Mouse (Mus musculus): ENCODE measurements around the gene Slco1a6.
"Not testable (repeated sequence)": the region's sequence is repeated elsewhere in the genome, so short reads cannot be mapped to it uniquely, and the experiment has no call there.

Gene Slco1a6

GRCm38 (mm10) chr6:142208421-142208820 lies at the start of gene Slco1a6:
Gene Slco1a6 (minus strand): TSS chr6:142208521.
- no peak for DNase-seq

GRCm38 (mm10) chr6:142250738-142251307 lies 42.5 kb upstream of the Slco1a6 start:
- not testable (repeated sequence) for DNase-seq

DNA sequence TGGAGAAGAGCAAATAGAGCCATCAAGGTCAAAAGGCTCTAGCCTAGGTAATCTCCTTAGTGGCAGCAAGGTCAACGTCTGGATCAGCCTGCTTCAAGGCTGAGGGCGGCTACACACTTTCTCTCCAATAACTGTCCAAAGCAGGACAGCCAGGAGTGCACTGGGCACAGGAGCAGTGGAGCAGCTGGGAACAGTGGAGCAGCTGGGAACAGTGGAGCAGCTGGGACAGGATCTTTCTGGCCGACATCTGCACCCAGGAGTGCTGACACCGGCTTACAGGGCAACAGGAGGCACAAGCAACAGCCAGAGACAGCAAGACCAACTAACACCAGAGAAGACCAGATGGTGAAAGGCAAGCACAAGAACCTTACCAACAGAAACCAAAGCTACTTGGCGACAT lies 36.7 kb upstream of the Slco1a6 start:
- DNase-seq, result no peak

DNA sequence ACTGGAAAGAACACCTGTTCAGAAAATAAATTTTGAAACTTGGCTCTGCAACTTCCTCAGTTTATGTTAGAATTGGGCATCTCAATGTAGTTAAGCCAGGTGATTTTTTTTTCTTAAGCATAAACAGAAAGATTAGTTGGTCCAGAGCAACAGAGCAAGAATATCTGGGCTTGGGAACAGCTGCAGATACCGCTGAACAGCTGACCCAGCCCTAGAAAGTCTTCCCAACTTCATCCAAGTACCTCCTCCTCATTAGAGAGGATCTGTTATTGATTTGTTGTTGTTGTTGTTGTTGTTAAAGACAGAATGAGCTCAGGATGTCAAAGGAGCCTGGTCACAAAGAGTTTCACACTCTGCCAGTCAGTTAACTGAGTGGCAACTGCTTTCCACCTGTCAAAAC lies 31.1 kb upstream of the Slco1a6 start:
- DNase-seq, result no peak

DNA sequence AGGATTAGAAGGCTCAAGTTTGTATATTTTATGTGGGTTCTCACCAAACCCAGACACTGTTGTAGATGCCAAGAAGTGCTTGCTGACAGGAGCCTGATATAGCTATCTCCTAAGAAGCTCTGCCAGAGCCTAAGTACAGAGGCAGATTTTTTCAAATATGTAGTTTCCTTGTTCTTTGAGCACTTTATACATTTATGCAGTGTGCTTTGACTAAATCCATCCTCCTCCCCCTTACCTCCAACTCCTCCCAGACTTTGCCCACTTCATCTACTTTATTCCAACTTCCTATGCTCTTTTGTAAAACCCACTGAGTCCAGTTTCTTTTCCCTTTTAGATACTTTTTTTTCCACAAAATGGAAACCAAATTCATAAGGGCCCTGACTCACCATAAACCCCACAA lies 11.8 kb upstream of the Slco1a6 start:
- DNase-seq, result no peak

- no peak for DNase-seq
Observed at GRCm38 (mm10) chr6:142211821-142212220, 3.5 kb upstream of the Slco1a6 start.

- no peak for DNase-seq
Observed at GRCm38 (mm10) chr6:142209749-142210148, 1.4 kb upstream of the Slco1a6 start.

DNA sequence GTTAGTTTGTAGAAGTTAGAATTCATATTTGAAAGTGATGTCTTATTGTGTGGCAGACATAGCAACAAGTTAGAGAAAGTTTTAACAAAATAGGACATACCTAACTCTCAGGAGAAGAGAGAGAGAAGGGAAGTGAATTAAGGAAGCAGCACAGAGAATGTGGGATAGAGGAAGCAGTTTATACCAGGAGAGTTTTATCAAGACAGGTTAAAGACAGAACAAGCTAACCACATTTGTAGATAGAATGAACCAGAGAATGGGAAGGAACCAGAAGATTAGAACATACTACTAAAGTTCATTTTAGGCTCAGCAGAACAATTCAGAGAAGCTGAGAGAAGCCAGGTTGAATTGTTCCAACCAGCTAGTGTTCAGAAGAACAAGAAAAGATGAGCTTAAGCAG lies 7.8 kb downstream of the Slco1a6 start:
- DNase-seq, result no peak

DNA sequence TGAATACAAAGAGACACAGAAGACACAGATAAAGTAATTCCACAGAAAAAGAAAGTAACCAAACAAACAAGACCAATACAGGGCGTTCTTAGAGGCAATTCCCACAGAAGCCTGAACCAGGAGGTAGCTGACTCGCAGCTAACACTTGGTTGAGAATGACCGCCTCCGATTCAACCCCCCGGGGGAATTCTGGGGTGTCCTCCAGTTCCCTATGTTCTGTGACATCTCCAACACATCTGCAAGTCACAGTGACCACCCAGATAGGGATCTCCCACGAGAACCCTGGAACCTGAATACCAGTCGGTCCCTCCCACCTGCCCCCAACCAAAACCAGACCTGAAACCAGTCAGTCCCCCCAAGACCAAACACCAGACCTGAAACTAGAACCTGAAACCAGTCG lies 14.1 kb downstream of the Slco1a6 start:
- DNase-seq, result no peak

DNA sequence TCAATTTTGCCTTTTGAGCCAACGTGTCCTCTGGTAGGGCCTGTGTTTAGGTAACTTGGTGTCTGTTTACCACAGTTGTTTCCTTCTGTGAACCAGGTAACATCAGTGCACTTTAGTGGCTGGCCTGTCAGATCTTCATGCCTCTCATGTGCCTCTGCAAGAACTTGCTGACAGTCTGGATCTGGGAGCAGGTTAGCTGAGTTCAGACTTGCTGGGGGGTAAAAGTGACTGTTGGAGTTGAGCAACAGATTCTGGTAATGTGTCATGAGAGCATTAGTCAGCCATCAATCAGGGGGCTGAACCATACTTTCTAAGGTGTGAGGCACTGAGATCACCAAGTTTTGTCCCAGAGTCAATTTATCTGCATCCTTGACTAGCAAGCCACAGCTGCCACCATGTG lies 16.4 kb downstream of the Slco1a6 start:
- DNase-seq, result no peak

- no peak for DNase-seq
Observed at GRCm38 (mm10) chr6:142187426-142187825, 20.9 kb downstream of the Slco1a6 start.

DNA sequence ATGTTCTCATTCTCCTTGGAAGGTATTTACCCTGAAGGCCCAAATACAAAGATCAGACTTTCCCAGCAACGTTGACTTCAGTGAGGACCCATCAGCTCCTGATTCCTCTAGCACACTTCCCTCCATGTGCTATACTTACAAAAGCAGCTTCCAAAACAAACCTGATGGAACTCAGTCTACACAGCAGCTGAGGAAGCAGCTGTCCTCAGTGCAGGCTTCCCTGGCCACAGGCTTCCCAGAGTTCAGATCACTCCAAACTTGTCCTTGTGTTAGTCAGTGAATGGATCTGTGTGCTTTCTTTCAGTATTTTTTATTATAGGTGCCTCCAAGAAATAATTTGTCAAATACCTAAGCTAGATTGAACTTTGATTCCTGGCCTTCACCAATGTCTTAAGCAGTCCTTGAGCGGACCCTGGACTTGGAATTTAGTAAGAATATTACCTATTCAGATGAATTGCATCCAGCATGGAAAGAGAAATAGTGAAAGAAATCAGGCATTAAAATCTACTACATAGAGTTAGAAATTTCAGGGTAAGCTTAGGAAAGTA lies 22.4 kb downstream of the Slco1a6 start:
- DNase-seq, result no peak

DNA sequence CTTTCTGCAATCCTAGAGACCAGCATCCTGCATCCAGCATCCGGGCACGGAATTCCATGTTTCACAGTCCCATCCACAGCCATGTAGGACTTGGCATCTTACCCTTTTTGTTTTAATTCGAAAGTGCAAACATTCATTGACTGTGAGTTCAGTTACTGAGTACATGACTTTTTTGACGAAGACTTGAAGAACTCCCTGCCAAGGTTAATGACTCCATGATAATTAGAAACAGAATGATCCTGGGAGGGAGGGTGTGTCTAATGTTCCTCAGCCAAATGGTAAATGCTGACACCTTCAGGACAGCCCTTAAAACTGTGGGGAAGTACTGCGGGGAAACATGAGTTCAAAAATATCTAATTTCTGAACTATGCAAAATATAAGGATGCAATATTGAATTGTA lies 44.9 kb downstream of the Slco1a6 start:
- no peak for DNase-seq

DNA sequence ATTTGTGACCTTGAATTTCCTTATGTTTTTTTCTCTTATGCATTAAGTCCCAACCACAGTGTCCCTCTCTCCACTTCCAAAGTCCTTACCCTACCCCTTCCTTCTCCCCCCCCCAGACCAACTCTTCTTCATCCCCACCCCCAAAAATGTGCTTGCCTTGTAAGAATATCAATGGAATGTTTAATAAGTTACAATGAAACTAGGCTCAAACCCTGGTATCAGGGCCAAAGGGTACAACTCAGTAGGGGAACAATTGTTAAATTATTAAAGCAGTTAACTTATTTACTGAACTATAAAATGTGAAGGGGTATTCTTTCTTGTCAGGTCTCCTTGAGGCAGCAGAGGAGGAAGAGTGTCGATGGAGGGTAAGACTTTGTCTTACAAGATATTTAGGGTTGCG lies 47.1 kb downstream of the Slco1a6 start:
- DNase-seq, result no peak

DNA sequence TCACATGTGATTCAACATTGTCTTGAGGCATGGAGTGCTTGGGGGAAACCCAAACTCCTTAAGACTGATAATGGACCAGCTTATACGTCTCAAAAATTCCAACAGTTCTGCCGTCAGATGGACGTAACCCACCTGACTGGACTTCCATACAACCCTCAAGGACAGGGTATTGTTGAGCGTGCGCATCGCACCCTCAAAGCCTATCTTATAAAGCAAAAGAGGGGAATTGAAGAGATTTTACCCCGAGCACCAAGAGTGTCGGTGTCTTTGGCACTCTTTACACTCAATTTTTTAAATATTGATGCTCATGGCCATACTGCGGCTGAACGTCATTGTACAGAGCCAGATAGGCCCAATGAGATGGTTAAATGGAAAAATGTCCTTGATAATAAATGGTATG lies 54.2 kb downstream of the Slco1a6 start:
- peak; percentile 0 for DNase-seq

- no peak for DNase-seq
Observed at GRCm38 (mm10) chr6:142148371-142148770, 60.0 kb downstream of the Slco1a6 start.

GRCm38 (mm10) chr6:142111667-142112305 lies 96.5 kb downstream of the Slco1a6 start:
- DNase-seq, result no peak

DNA sequence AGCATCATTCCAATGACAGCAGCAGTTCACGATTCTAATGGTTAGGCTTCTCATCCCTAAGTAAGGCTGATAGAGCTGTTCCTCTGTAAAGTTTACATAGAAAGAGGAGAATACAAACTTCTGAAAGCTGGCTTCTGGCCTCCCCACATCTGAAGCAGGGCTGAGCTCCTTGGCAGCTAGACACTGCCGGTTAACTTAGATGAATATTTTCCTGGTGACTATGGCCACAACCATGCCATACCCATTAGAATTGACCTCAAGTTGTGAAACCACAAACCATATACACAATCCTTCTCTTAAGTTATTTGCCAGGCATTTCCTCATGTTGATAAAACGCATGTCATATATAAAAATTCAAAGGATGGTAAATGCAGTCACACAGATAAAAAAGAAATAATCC lies 117.2 kb downstream of the Slco1a6 start:
- no peak for DNase-seq

GRCm38 (mm10) chr6:142058281-142058680 lies 150.0 kb downstream of the Slco1a6 start:
- DNase-seq, result not testable (repeated sequence)

GRCm38 (mm10) chr6:142047689-142048088 lies 160.6 kb downstream of the Slco1a6 start:
- no peak for DNase-seq

DNA sequence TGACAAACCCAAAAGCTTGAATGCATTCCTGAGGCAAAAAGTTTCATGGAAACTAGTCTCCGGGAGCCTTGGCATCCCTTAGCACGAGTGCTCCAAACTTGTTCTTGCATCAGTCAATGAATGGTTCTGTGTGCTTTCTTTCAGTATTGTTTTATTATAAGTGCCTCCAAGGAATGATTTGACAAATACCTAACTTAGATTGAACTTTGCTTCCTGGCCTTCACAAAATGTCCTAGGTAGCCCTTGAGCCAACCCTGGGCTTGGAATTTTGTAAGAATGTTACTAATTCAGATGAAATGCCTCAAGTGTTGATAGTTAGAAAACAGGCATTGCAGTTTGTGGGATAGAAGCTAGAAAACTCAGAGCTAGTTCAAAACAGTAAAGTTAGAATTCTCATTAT lies 162.6 kb downstream of the Slco1a6 start:
- DNase-seq, result no peak

GRCm38 (mm10) chr6:142041896-142042295 lies 166.4 kb downstream of the Slco1a6 start:
- DNase-seq, result no peak

DNA sequence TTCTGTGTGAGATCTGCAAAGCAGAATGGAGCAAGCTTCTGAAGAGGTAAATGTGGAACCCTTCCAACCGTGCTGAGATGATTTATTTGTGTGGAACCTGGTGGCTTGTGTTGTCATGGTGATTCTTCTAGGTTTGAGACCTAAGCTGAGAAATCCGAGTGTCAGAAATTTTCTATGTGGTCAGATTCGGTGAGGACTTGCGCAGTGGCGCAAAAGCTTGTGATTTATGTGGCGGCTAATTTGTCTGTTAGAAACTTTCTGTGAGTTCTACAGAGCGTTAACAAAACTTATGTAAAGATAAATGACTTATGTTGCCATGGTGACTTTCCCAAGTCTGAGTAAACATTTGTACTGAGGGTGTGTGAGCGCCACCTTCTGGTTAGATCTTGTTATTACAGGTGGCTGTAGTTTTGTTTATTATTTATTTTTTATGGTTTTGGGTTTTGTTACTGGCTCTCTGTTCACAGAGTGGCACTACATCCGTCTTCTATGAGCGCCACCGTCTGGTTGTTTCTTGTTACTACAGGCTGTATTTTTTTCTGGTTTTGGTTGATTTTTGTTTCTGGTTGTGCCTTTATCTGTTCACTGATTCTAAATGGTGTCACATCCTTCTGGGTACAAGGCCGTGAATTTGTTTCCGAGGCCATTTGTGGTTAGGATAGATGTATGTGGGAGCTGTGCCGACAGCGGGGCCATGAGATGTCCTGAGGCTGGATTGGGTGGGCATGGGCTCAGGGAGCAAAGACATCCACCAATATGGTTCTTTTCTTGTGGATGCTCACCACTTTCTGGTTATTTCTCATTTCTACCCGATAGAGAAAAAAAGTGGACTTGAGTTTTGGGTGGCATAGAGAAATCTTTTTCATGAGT lies 167.8 kb downstream of the Slco1a6 start:
- DNase-seq, result peak; percentile 49

DNA sequence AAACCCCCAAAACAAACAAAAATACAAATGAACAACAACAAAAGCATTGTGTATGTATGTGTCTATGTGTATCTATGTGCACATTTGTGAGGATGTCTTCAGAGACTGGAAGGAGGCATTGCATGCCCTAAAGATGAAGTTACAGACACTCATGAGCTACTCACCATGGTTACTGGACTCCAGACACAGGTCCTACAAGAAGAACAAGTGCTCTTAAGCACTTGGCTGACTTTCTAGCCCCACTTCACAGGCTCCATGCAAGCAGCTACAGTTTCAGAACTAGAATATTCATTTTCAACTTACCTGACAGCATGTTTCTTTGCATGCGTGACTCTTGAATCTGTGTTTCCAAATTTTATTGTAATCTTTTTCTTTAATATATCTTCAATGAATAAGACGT lies 172.6 kb downstream of the Slco1a6 start:
- peak; percentile 59 for DNase-seq
